Mouse (Mus musculus) myocyte (in vitro differentiated cells): Measurements from ENCODE around the gene Dazap1. TPM values are rescaled to one million over a fixed set of nuclear protein-coding genes. Genes with fewer than 3 reads are reported as not detected.

Source experiments
- H3K27me3 ChIP-seq: one replicate; pipeline ENCODE4 v1.6.1; 2011; ENCODE audit not compliant: control insufficient read depth, insufficient read depth, insufficient read length
- H3K36me3 ChIP-seq: one replicate; pipeline ENCODE4 v1.6.1; 2011; ENCODE audit not compliant: control insufficient read depth, insufficient read depth
- H3K4me2 ChIP-seq: one replicate; pipeline ENCODE4 v1.6.1; 2011; ENCODE audit warnings: low read depth, control low read depth
- H3K4me3 ChIP-seq: one replicate; pipeline ENCODE4 v1.5.1; 2011; ENCODE audit warnings: mild to moderate bottlenecking, control low read depth, moderate library complexity
- H3K79me2 ChIP-seq: one replicate; pipeline ENCODE4 v1.6.1; 2011; ENCODE audit not compliant: control insufficient read depth, insufficient read depth
- H3ac ChIP-seq: one replicate; pipeline ENCODE4 v1.6.1; 2011; ENCODE audit not compliant: control insufficient read depth, insufficient read length
- CEBPB ChIP-seq: IDR thresholded peaks from 2 replicates; pipeline ENCODE4 v1.6.1; 2011; ENCODE audit warnings: mild to moderate bottlenecking, moderate library complexity; ENCODE audit not compliant: poor library complexity, insufficient read depth, severe bottlenecking
- E2F4 ChIP-seq: IDR thresholded peaks from one replicate; pipeline ENCODE4 v1.6.1; 2011; ENCODE audit warnings: mild to moderate bottlenecking, control low read depth, moderate library complexity; ENCODE audit not compliant: insufficient read depth
- MAX ChIP-seq: IDR thresholded peaks from one replicate; pipeline ENCODE4 v1.6.1; 2011; ENCODE audit warnings: low read depth, mild to moderate bottlenecking, control low read depth
- MYOD1 ChIP-seq, 3 experiments: IDR thresholded peaks; one replicate each; pipeline ENCODE4 v1.6.1; 2011; ENCODE audit warnings: control low read depth in 2 of 3, low read depth in 2 of 3, mild to moderate bottlenecking in 2 of 3, moderate library complexity in 1 of 3; ENCODE audit not compliant: insufficient read length in 2 of 3, control insufficient read depth in 1 of 3
- MYOG ChIP-seq, 3 experiments: IDR thresholded peaks; one replicate each; pipeline ENCODE4 v1.6.1; 2011; ENCODE audit warnings: control low read depth in 2 of 3, low read depth in 2 of 3, mild to moderate bottlenecking in 2 of 3; ENCODE audit not compliant: insufficient read length in 2 of 3, control insufficient read depth in 1 of 3, insufficient read depth in 1 of 3
- POLR2A ChIP-seq: IDR thresholded peaks from one replicate; pipeline ENCODE4 v1.6.1; 2011; ENCODE audit warnings: low read depth, mild to moderate bottlenecking, control low read depth, moderate library complexity; ENCODE audit not compliant: insufficient read length
- POLR2AphosphoS2 ChIP-seq: IDR thresholded peaks from one replicate; pipeline ENCODE4 v1.6.1; 2011; ENCODE audit warnings: low read depth, control low read depth; ENCODE audit not compliant: insufficient read length
- REST ChIP-seq: IDR thresholded peaks from one replicate; pipeline ENCODE4 v1.6.1; 2011; ENCODE audit warnings: mild to moderate bottlenecking, control low read depth, moderate library complexity; ENCODE audit not compliant: insufficient read depth, insufficient read length
- SRF ChIP-seq: IDR thresholded peaks from one replicate; pipeline ENCODE4 v1.6.1; 2011; ENCODE audit warnings: low read depth; ENCODE audit not compliant: control insufficient read depth, insufficient read length
- TCF12 ChIP-seq: IDR thresholded peaks from one replicate; pipeline ENCODE4 v1.6.1; 2011; ENCODE audit warnings: mild to moderate bottlenecking, control low read depth; ENCODE audit not compliant: poor library complexity, insufficient read depth, severe bottlenecking
- TCF3 ChIP-seq: IDR thresholded peaks from one replicate; pipeline ENCODE4 v1.6.1; 2011; ENCODE audit warnings: low read depth, control low read depth; ENCODE audit not compliant: insufficient read length
- USF1 ChIP-seq: IDR thresholded peaks from one replicate; pipeline ENCODE4 v1.6.1; 2011; ENCODE audit warnings: low read depth, mild to moderate bottlenecking, control low read depth, moderate library complexity
- polyA plus RNA-seq: library from polyadenylated mRNA; unstranded; fragments of >200 nt; fragmentation: generic; extraction: Trizol; gene quantifications from one replicate; pipeline ENCODE4 v1.2.1, GENCODE M21; 2012; ENCODE audit warnings: missing spikeins

Gene Dazap1
- polyA plus RNA-seq, 1 experiment = 123 TPM

- no peaks in the 10 kb centered on the region for H3K36me3 ChIP-seq
- H3ac ChIP-seq = peak overlapping the region; percentile 4
- peak overlapping the region; percentile 44 for H3K4me3 ChIP-seq
- peaks cover 10% of the 10 kb centered on the region for H3K79me2 ChIP-seq
- H3K27me3 ChIP-seq = no peaks in the 10 kb centered on the region
- peak; percentile 54 for TF ChIP-seq POLR2AphosphoS2
- TF ChIP-seq TCF12 = no peak
- no peak for TF ChIP-seq REST
- peak in 1 of 3 experiments; percentile 2 for TF ChIP-seq MYOG (IDR thresholded peaks at IDR 0.05; ENCODE audit: control insufficient read depth in 1 of 3, insufficient read depth in 1 of 3, insufficient read length in 2 of 3, low read depth in 2 of 3)
- TF ChIP-seq POLR2A = peak; percentile 53
- peak in 1 of 3 experiments; percentile 13 for TF ChIP-seq MYOD1 (IDR thresholded peaks at IDR 0.05; ENCODE audit: control insufficient read depth in 1 of 3, insufficient read length in 2 of 3, low read depth in 2 of 3)
- peak overlapping the region; percentile 74 for H3K4me2 ChIP-seq
Measured at GRCm38 (mm10) chr10:80323261-80324119, 62.2 kb downstream of the Dazap1 start.

- Histone ChIP-seq H3K4me2 (peak overlapping the region; percentile 74), H3K36me3 (no peaks in the 10 kb centered on the region), H3K79me2 (peaks cover 8% of the 10 kb centered on the region), H3ac (no peak overlapping the region), H3K4me3 (peak overlapping the region; percentile 44), H3K27me3 (no peaks in the 10 kb centered on the region)
- TF ChIP-seq MYOG (IDR thresholded peaks at IDR 0.05; ENCODE audit: control insufficient read depth in 1 of 3, insufficient read depth in 1 of 3, insufficient read length in 2 of 3, low read depth in 2 of 3) (no peak), E2F4 (no peak), MAX (no peak), MYOD1 (IDR thresholded peaks at IDR 0.05; ENCODE audit: control insufficient read depth in 1 of 3, insufficient read length in 2 of 3, low read depth in 2 of 3) (no peak), POLR2AphosphoS2 (no peak), CEBPB (no peak), REST (no peak), TCF3 (no peak), SRF (no peak), TCF12 (no peak), POLR2A (no peak), USF1 (no peak)
Measured at GRCm38 (mm10) chr10:80324120-80325037, 63.1 kb downstream of the Dazap1 start.

GRCm38 (mm10) chr10:80325045-80325444 is 63.8 kb downstream of the Dazap1 start:
- no peak for TF ChIP-seq TCF12
- TF ChIP-seq MYOD1 (IDR thresholded peaks at IDR 0.05; ENCODE audit: control insufficient read depth in 1 of 3, insufficient read length in 2 of 3, low read depth in 2 of 3) = no peak
- no peak for TF ChIP-seq POLR2A
- no peak for TF ChIP-seq MAX
- no peak for TF ChIP-seq CEBPB
- no peak for TF ChIP-seq MYOG (IDR thresholded peaks at IDR 0.05; ENCODE audit: control insufficient read depth in 1 of 3, insufficient read depth in 1 of 3, insufficient read length in 2 of 3, low read depth in 2 of 3)
- TF ChIP-seq REST = no peak
- no peak for TF ChIP-seq TCF3
- TF ChIP-seq SRF = no peak
- no peak for TF ChIP-seq E2F4
- TF ChIP-seq USF1 = no peak
- TF ChIP-seq POLR2AphosphoS2 = no peak
- H3K79me2 ChIP-seq = peaks cover 1% of the 10 kb centered on the region
- no peak overlapping the region for H3K4me2 ChIP-seq
- H3K27me3 ChIP-seq = no peaks in the 10 kb centered on the region
- no peak overlapping the region for H3K4me3 ChIP-seq
- no peaks in the 10 kb centered on the region for H3K36me3 ChIP-seq
- no peak overlapping the region for H3ac ChIP-seq

- peak within 1 kb of the TSS; percentile 98 for H3K4me2 ChIP-seq
- H3ac ChIP-seq = peak within 1 kb of the TSS; percentile 12
- no peaks in the 10 kb centered on the region for H3K27me3 ChIP-seq
- H3K4me3 ChIP-seq = peak within 1 kb of the TSS; percentile 24
- TF ChIP-seq SRF (peak; percentile 18), POLR2A (no peak), E2F4 (no peak)
- no peaks in the 10 kb centered on the region for H3K79me2 ChIP-seq
- no peaks in the 10 kb centered on the region for H3K36me3 ChIP-seq
Measured at GRCm38 (mm10) chr10:80329273-80330081, 68.2 kb downstream of the Dazap1 start, which contains the start of the genes Pcsk4 and Reep6. Gene Pcsk4, minus strand, starts transcription at chr10:80329498. Gene Reep6, plus strand, starts transcription at chr10:80329953.
